Mouse (Mus musculus) heart, embryonic 11.5 days (tissue): ENCODE measurements around the gene Ccno. TPM values are rescaled to one million over a fixed set of nuclear protein-coding genes. Genes with fewer than 3 reads are reported as not detected.

Experiments used
- ATAC-seq: fragments of 200-750 bp; cut with Nextera tagmentation; replicated peaks from 2 replicates; pipeline ENCODE4 v1.8.0; 2017; ENCODE audit warnings: moderate library complexity; ENCODE audit not compliant: insufficient number of reproducible peaks, low FRiP score, low TSS enrichment
- H3K27ac ChIP-seq: fragments of 300-500 bp; sonication (generic); 2 replicates; pipeline ENCODE4 v1.5.1; 2014; ENCODE audit warnings: mild to moderate bottlenecking, low read depth, low read length
- H3K27me3 ChIP-seq: fragments of 300-500 bp; sonication (generic); 2 replicates; pipeline ENCODE4 v1.6.1; 2014; ENCODE audit warnings: mild to moderate bottlenecking, low read length, mixed read lengths; ENCODE audit not compliant: control insufficient read depth, insufficient read depth
- H3K36me3 ChIP-seq: fragments of 300-500 bp; sonication (generic); 2 replicates; pipeline ENCODE4 v1.6.1; 2014; ENCODE audit warnings: mild to moderate bottlenecking, low read length, moderate library complexity, mixed read lengths; ENCODE audit not compliant: control insufficient read depth, insufficient read depth
- H3K4me1 ChIP-seq: fragments of 300-500 bp; sonication (generic); 2 replicates; pipeline ENCODE4 v1.6.1; 2014; ENCODE audit warnings: low read length; ENCODE audit not compliant: control insufficient read depth, insufficient read depth
- H3K4me2 ChIP-seq: fragments of 300-500 bp; sonication (generic); 2 replicates; pipeline ENCODE4 v1.6.1; 2014; ENCODE audit warnings: mild to moderate bottlenecking, moderate library complexity
- H3K4me3 ChIP-seq: fragments of 300-500 bp; sonication (generic); 2 replicates; pipeline ENCODE4 v1.5.1; 2014; ENCODE audit warnings: low read depth, low read length
- H3K9ac ChIP-seq: fragments of 300-500 bp; sonication (generic); 2 replicates; pipeline ENCODE4 v1.6.1; 2014; ENCODE audit warnings: mild to moderate bottlenecking, low read depth, low read length, moderate library complexity
- H3K9me3 ChIP-seq: fragments of 300-500 bp; sonication (generic); replicated peaks from 2 replicates; pipeline ENCODE4 v1.6.1; 2016; ENCODE audit warnings: low read length; ENCODE audit not compliant: control insufficient read depth
- WGBS: fragments of 180-500 bp; shearing (Covaris S2); extraction: QIAGEN DNeasy Blood & Tissue Kit; methylation state at CpG from one replicate; pipeline ENCODE4 v1.1.7; 2014; ENCODE audit not compliant: insufficient replicate concordance; 5-methylcytosine and 5-hydroxymethylcytosine counted together
- polyA plus RNA-seq: library from polyadenylated mRNA; unstranded; fragments of >200 nt; fragmentation: Nextera tagmentation; extraction: Ambion mirVana; gene quantifications from 2 replicates; pipeline ENCODE4 v1.2.1, GENCODE M21; 2014

Ccno gene
- polyA plus RNA-seq: 0.13 and 0.18 TPM in 2 replicates

GRCm38 (mm10) chr13:112987532-112987943 lies at the start of gene Ccno:
TSS of gene Ccno (plus strand) at chr13:112987802.
- Histone ChIP-seq H3K9me3 (no peaks in the 10 kb centered on the region), H3K27ac (no peak within 1 kb of the TSS), H3K4me3 (peak within 1 kb of the TSS; percentile 58), H3K4me2 (peak within 1 kb of the TSS; percentile 99), H3K27me3 (peaks cover 77% of the 10 kb centered on the region), H3K36me3 (no peaks in the 10 kb centered on the region), H3K4me1 (peaks cover 21% of the 10 kb centered on the region), H3K9ac (peak within 1 kb of the TSS; percentile 60; the same call in 1 of the 2 replicates)
- ATAC-seq: peak; percentile 89
- 1% methylated on average over 46 of the region's 47 CpGs for WGBS

GRCm38 (mm10) chr13:112938130-112938529 lies 49.5 kb upstream of the Ccno start:
- no peak overlapping the region for H3K4me2 ChIP-seq
- WGBS: 92% methylated on average over 8 of the region's 8 CpGs
- H3K9me3 ChIP-seq: no peaks in the 10 kb centered on the region
- ATAC-seq: no peak
- no peak overlapping the region for H3K9ac ChIP-seq
- H3K27me3 ChIP-seq: no peaks in the 10 kb centered on the region
- no peak overlapping the region for H3K4me3 ChIP-seq
- no peak overlapping the region for H3K27ac ChIP-seq
- H3K4me1 ChIP-seq: no peaks in the 10 kb centered on the region
- H3K36me3 ChIP-seq: peaks cover 13% of the 10 kb centered on the region; the same call in 1 of the 2 replicates

GRCm38 (mm10) chr13:112941879-112942330 lies 45.7 kb upstream of the Ccno start:
- peak overlapping the region; percentile 38 for H3K4me2 ChIP-seq
- H3K36me3 ChIP-seq: peaks cover 14% of the 10 kb centered on the region
- H3K4me3 ChIP-seq: no peak overlapping the region
- H3K9me3 ChIP-seq: no peaks in the 10 kb centered on the region
- no peak for ATAC-seq
- H3K27me3 ChIP-seq: no peaks in the 10 kb centered on the region
- 28% methylated on average over 15 of the region's 15 CpGs for WGBS
- no peaks in the 10 kb centered on the region for H3K4me1 ChIP-seq
- H3K27ac ChIP-seq: no peak overlapping the region
- no peak overlapping the region; the same call in 1 of the 2 replicates for H3K9ac ChIP-seq

GRCm38 (mm10) chr13:112945312-112945711 lies 42.3 kb upstream of the Ccno start:
- ATAC-seq: no peak
- Histone ChIP-seq H3K36me3 (peaks cover 22% of the 10 kb centered on the region), H3K4me3 (no peak overlapping the region)

GRCm38 (mm10) chr13:112945900-112946299 lies 41.7 kb upstream of the Ccno start:
- no peaks in the 10 kb centered on the region for H3K27me3 ChIP-seq
- H3K9ac ChIP-seq: no peak overlapping the region
- no peaks in the 10 kb centered on the region for H3K4me1 ChIP-seq
- H3K36me3 ChIP-seq: peaks cover 22% of the 10 kb centered on the region
- H3K4me2 ChIP-seq: no peak overlapping the region
- H3K9me3 ChIP-seq: no peaks in the 10 kb centered on the region
- no peak overlapping the region for H3K27ac ChIP-seq
- no peak for ATAC-seq
- H3K4me3 ChIP-seq: no peak overlapping the region
- 83% methylated on average over 6 of the region's 6 CpGs for WGBS

More at GRCm38 (mm10) chr13:112945312-112945711, 42.3 kb upstream of the Ccno start:
- H3K27me3 ChIP-seq: no peaks in the 10 kb centered on the region
- no peak overlapping the region for H3K4me2 ChIP-seq
- H3K9ac ChIP-seq: no peak overlapping the region
- no peaks in the 10 kb centered on the region for H3K4me1 ChIP-seq
- H3K27ac ChIP-seq: no peak overlapping the region
- WGBS: 94% methylated on average over 9 of the region's 9 CpGs
- no peaks in the 10 kb centered on the region for H3K9me3 ChIP-seq

GRCm38 (mm10) chr13:112954067-112954466 lies 33.5 kb upstream of the Ccno start:
- no peak overlapping the region for H3K4me3 ChIP-seq
- no peak overlapping the region for H3K9ac ChIP-seq
- no peaks in the 10 kb centered on the region for H3K9me3 ChIP-seq
- ATAC-seq: no peak
- WGBS: 88% methylated on average over 8 of the region's 8 CpGs
- no peak overlapping the region for H3K4me2 ChIP-seq
- no peaks in the 10 kb centered on the region for H3K4me1 ChIP-seq
- no peak overlapping the region for H3K27ac ChIP-seq
- H3K36me3 ChIP-seq: peaks cover 6% of the 10 kb centered on the region; the same call in 1 of the 2 replicates
- H3K27me3 ChIP-seq: no peaks in the 10 kb centered on the region

- no peak for ATAC-seq
- Histone ChIP-seq H3K4me3 (no peak overlapping the region), H3K9me3 (no peaks in the 10 kb centered on the region), H3K36me3 (peaks cover 3% of the 10 kb centered on the region; the same call in 1 of the 2 replicates), H3K4me2 (no peak overlapping the region), H3K27ac (no peak overlapping the region), H3K27me3 (no peaks in the 10 kb centered on the region), H3K9ac (no peak overlapping the region), H3K4me1 (no peaks in the 10 kb centered on the region)
- WGBS: 88% methylated on average over 5 of the region's 5 CpGs
Measured at GRCm38 (mm10) chr13:112963081-112963480, 24.5 kb upstream of the Ccno start.

GRCm38 (mm10) chr13:112964421-112964820 lies 23.2 kb upstream of the Ccno start:
- 90% methylated on average over 12 of the region's 12 CpGs for WGBS
- Histone ChIP-seq H3K27me3 (no peaks in the 10 kb centered on the region), H3K36me3 (peaks cover 4% of the 10 kb centered on the region; the same call in 1 of the 2 replicates), H3K9ac (no peak overlapping the region), H3K4me2 (no peak overlapping the region), H3K4me3 (no peak overlapping the region), H3K4me1 (no peaks in the 10 kb centered on the region), H3K27ac (no peak overlapping the region), H3K9me3 (no peaks in the 10 kb centered on the region)
- ATAC-seq: no peak

GRCm38 (mm10) chr13:112967267-112967666 lies 20.3 kb upstream of the Ccno start:
- no peak for ATAC-seq
- 90% methylated on average over 5 of the region's 5 CpGs for WGBS
- Histone ChIP-seq H3K4me2 (no peak overlapping the region), H3K27me3 (no peaks in the 10 kb centered on the region), H3K27ac (no peak overlapping the region), H3K36me3 (peaks cover 5% of the 10 kb centered on the region; the same call in 1 of the 2 replicates), H3K9ac (no peak overlapping the region), H3K4me1 (no peaks in the 10 kb centered on the region), H3K9me3 (no peaks in the 10 kb centered on the region), H3K4me3 (no peak overlapping the region)
